Mouse (Mus musculus): Measurements from ENCODE around the gene Lcn12.
A peak's percentile ranks its signal among the peaks of the same experiment; 100 is the strongest.

Lcn12 gene

GRCm38 (mm10) chr2:25492988-25493387 lies 723 bp downstream of the Lcn12 start:
- no peak for DNase-seq

GRCm38 (mm10) chr2:25488671-25489068 lies 5.0 kb downstream of the Lcn12 start:
- DNase-seq, result no peak

- DNase-seq, result no peak
Observed at GRCm38 (mm10) chr2:25487965-25488670, 5.6 kb downstream of the Lcn12 start.

GRCm38 (mm10) chr2:25484901-25485647 lies 8.6 kb downstream of the Lcn12 start:
- DNase-seq, result peak; percentile 60

GRCm38 (mm10) chr2:25482969-25483368 lies 10.7 kb downstream of the Lcn12 start:
- DNase-seq, result peak; percentile 75

GRCm38 (mm10) chr2:25480541-25480940 lies 13.2 kb downstream of the Lcn12 start:
- DNase-seq, result no peak

- no peak for DNase-seq
Observed at GRCm38 (mm10) chr2:25479551-25480311, 14.0 kb downstream of the Lcn12 start.

GRCm38 (mm10) chr2:25477967-25478675 lies 15.6 kb downstream of the Lcn12 start:
- DNase-seq, result no peak

- no peak for DNase-seq
Observed at GRCm38 (mm10) chr2:25477541-25477940, 16.2 kb downstream of the Lcn12 start.

GRCm38 (mm10) chr2:25472550-25472949 lies 21.2 kb downstream of the Lcn12 start:
- no peak for DNase-seq

GRCm38 (mm10) chr2:25469969-25470368 lies 23.7 kb downstream of the Lcn12 start, which contains the start of gene Ptgds:
Gene Ptgds (minus strand): TSS chr2:25470046.
- DNase-seq, result no peak

GRCm38 (mm10) chr2:25468962-25469915 lies 24.5 kb downstream of the Lcn12 start:
- DNase-seq, result no peak

GRCm38 (mm10) chr2:25467606-25468303 lies 26.0 kb downstream of the Lcn12 start:
- DNase-seq, result no peak

GRCm38 (mm10) chr2:25465816-25466635 lies 27.7 kb downstream of the Lcn12 start:
- peak; percentile 81 for DNase-seq

GRCm38 (mm10) chr2:25465256-25465655 lies 28.5 kb downstream of the Lcn12 start:
- peak; percentile 27 for DNase-seq

- no peak for DNase-seq
Observed at GRCm38 (mm10) chr2:25463630-25464029, 30.1 kb downstream of the Lcn12 start.

- DNase-seq, result no peak
Observed at GRCm38 (mm10) chr2:25461407-25461806, 32.3 kb downstream of the Lcn12 start.

GRCm38 (mm10) chr2:25460551-25461309 lies 33.0 kb downstream of the Lcn12 start, which contains the start of gene Paxx:
Gene Paxx (minus strand): TSS chr2:25461094.
- peak; percentile 94 for DNase-seq

- DNase-seq, result no peak
Observed at GRCm38 (mm10) chr2:25460135-25460534, 33.6 kb downstream of the Lcn12 start.
